Mouse (Mus musculus) heart, adult 2 months (tissue): ENCODE measurements at regions not wholly inside any gene's neighbourhood (a gene's known extent, or its start where the extent isn't known, plus 50 kb on each side); places are given as distances from the start of the nearest gene placed in this dataset.

Experiments used
- DNase-seq, 2 experiments: peaks; one replicate each; pipeline ENCODE4 v3.0.0; 2021
- H3K27ac ChIP-seq: fragments of 200-600 bp; 2 replicates; pipeline ENCODE4 v1.8.1; 2022
- H3K27me3 ChIP-seq: fragments of 200-500 bp; 2 replicates; pipeline ENCODE4 v1.6.1; 2012; ENCODE audit warnings: mild to moderate bottlenecking, low read length, inconsistent platforms, mixed read lengths; ENCODE audit not compliant: control insufficient read depth, insufficient read depth
- H3K36me3 ChIP-seq: fragments of 200-500 bp; 2 replicates; pipeline ENCODE4 v1.6.1; 2012; ENCODE audit warnings: low read length, inconsistent platforms; ENCODE audit not compliant: control insufficient read depth, insufficient read depth
- H3K4me1 ChIP-seq: fragments of 200-500 bp; 2 replicates; pipeline ENCODE4 v1.6.1; 2011; ENCODE audit warnings: low read length; ENCODE audit not compliant: control insufficient read depth, insufficient read depth
- H3K4me3 ChIP-seq: fragments of 200-600 bp; 2 replicates; pipeline ENCODE4 v1.8.1; 2022
- H3K79me2 ChIP-seq: fragments of 200-500 bp; replicated peaks from 2 replicates; pipeline ENCODE4 v1.6.1; 2012; ENCODE audit warnings: mild to moderate bottlenecking, inconsistent platforms, low read length, moderate library complexity, mixed read lengths; ENCODE audit not compliant: control insufficient read depth, insufficient read depth
- H3K9ac ChIP-seq: fragments of 200-500 bp; 2 replicates; pipeline ENCODE4 v1.6.1; 2012; ENCODE audit warnings: low read depth, mild to moderate bottlenecking, control low read depth, inconsistent platforms, low read length, mixed read lengths
- CTCF ChIP-seq: fragments of 200-600 bp; IDR thresholded peaks from 2 replicates; pipeline ENCODE4 v1.8.1; 2022; ENCODE audit warnings: antibody characterized with exemption, mild to moderate bottlenecking, moderate library complexity
- EP300 ChIP-seq: fragments of 200-500 bp; IDR thresholded peaks from 2 replicates; pipeline ENCODE4 v1.6.1; 2011; ENCODE audit warnings: low read depth, low read length, control low read depth; ENCODE audit not compliant: insufficient read depth
- POLR2A ChIP-seq: fragments of 200-500 bp; IDR thresholded peaks from 2 replicates; pipeline ENCODE4 v1.6.1; 2011; ENCODE audit warnings: mild to moderate bottlenecking, low read depth, low read length, control low read depth; ENCODE audit not compliant: insufficient read depth
- WGBS: fragments of 180-500 bp; shearing (Covaris S2); methylation state at CpG from one replicate; pipeline ENCODE4 v1.1.7; 2018; 5-methylcytosine and 5-hydroxymethylcytosine counted together
- intact Hi-C: fragments of 180-260 bp; cut with DNase I; formaldehyde crosslinking; loops from one replicate; pipeline ENCODE4 v1.15.1; 2025

DNA sequence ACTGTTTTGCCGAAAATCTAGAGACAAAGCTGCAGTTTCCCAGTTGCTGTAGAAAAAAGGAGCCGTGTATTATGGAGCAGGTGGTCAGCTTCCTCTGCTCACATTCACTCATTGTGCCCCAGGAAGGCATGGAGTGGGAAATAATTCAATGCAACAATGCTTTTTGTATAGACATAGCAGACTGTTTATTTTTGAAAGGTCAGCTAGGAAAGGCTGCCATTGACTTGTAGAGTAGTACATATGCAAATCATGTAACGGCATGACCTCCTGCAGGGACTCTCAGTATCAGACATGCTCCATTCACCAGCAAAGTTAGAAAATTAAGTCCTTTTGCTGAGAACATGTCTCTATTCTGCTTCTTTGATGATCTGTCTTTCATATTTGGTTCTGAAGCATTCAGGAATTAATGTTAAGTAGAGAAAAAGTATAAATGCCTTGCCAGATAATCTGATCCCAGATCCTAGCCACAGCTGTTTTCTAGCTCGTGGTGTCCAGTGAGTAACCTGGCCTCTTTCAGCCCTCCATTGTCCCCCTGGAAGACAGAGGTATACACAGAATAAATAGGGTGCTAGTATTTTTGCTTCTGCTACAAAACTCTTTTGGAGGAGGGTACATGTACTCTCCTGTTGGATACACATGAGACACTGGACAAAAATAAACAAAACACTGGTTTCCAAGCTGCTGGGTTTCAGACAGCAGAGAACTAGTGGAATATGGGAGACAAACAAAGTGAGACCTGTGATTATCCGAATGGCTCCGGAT, 389.5 kb upstream of the Pik3r1 start:
- intact Hi-C loops = no loop called here
- TF ChIP-seq POLR2A (no peak), EP300 (no peak), CTCF (no peak)
- 74% methylated on average over 6 of the region's 6 CpGs for WGBS
- Histone ChIP-seq H3K36me3 (no peaks in the 10 kb centered on the region), H3K9ac (no peak overlapping the region), H3K4me3 (no peak overlapping the region), H3K27me3 (no peaks in the 10 kb centered on the region), H3K4me1 (no peaks in the 10 kb centered on the region), H3K27ac (no peak overlapping the region), H3K79me2 (no peaks in the 10 kb centered on the region)
- no peak for DNase-seq

DNA sequence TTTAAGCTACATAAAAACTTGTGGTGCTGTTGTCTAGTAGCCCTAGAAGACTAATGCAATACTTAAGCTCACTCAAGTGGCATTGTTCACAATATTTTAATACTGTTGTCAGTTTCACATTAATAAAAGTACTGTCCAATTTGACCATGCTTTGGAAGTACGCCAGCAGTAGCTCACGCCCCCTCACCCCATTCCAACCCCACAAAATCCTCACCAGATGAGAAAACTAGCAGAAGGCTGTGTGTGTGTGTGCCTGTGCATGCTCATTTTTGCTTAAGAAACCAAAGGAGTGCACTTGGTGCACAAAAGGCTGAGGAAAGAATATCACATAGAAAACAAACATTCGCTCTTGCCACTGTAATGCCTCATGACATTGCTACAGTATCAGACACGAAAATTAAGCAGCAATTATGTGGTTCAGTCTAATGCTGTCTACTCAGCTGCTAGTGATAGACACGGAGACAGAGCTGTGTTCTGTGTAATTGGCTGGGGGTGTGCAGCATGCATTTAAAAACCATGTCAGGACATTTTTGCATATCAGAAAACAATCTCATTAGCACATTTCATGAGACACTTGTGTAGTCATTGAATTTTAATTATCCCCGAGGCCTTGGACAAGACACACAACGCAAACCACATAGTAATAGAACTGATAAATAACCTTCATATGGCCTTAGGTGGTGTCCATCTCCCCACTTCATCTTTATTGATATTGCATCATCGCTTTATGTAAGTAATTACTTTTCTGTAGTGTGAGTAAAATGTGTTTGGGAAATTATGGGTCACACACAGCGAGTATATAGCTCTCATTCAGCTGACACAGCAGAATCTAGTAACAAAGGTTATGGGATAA, 405.6 kb upstream of the Pik3r1 start:
- TF ChIP-seq POLR2A (no peak), CTCF (no peak), EP300 (no peak)
- Histone ChIP-seq H3K9ac (no peak overlapping the region), H3K4me3 (no peak overlapping the region), H3K36me3 (no peaks in the 10 kb centered on the region), H3K27me3 (no peaks in the 10 kb centered on the region), H3K27ac (no peak overlapping the region), H3K4me1 (no peaks in the 10 kb centered on the region), H3K79me2 (no peaks in the 10 kb centered on the region)
- DNase-seq = no peak
- intact Hi-C loops = no loop called here
- 90% methylated on average over 9 of the region's 9 CpGs for WGBS

DNA sequence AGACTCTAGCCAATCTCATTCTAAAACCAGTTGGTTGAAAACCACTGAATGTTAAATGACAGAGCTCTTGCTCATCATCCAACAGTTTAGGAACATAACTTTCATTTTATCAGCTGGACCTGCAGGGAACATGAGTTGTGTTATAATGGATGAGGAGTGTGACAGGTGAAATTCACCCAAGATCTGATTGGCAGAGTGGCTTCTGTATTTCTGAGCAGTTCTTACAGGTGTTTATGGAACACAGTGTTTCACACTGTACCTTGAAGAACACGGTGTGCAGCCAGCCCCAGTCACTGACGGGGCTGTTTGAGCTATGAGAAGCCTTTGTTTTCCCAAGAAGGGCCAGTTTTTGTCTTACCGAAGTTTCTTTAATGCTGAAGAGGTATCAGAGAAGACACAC, 406.4 kb upstream of the Pik3r1 start:
- H3K79me2 ChIP-seq = no peaks in the 10 kb centered on the region
- DNase-seq = no peak
- no peak overlapping the region for H3K4me3 ChIP-seq
- 92% methylated on average over 3 of the region's 3 CpGs for WGBS
- H3K9ac ChIP-seq = no peak overlapping the region
- TF ChIP-seq EP300 (no peak), POLR2A (no peak), CTCF (no peak)
- H3K36me3 ChIP-seq = no peaks in the 10 kb centered on the region
- intact Hi-C loops = no loop called here
- H3K27me3 ChIP-seq = no peaks in the 10 kb centered on the region
- no peaks in the 10 kb centered on the region for H3K4me1 ChIP-seq
- H3K27ac ChIP-seq = no peak overlapping the region

DNA sequence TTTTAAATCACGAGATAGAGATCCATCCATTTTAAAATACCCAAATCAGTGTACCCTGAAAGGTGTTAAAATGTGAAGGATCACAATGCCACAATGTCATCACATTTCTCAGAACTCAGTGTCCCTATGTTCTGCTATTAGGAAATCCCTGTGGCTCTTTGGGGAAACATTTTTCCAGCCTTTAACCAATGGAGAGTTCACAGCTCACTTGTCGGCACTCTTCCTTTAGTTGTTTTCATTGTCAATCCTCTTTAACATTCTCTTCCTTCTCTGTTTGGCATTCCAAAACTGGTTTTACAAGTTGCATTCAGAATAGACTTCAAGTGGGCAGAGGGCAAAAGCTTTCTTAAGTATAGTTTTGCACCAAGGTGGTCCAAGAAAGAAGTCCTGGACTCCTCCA, 406.9 kb upstream of the Pik3r1 start:
- Histone ChIP-seq H3K9ac (no peak overlapping the region), H3K27ac (no peak overlapping the region), H3K4me3 (no peak overlapping the region), H3K27me3 (no peaks in the 10 kb centered on the region), H3K36me3 (no peaks in the 10 kb centered on the region), H3K79me2 (no peaks in the 10 kb centered on the region), H3K4me1 (no peaks in the 10 kb centered on the region)
- intact Hi-C loops = no loop called here
- WGBS = 92% methylated on average over 2 of the region's 2 CpGs
- no peak for DNase-seq
- TF ChIP-seq EP300 (no peak), CTCF (no peak), POLR2A (no peak)

DNA sequence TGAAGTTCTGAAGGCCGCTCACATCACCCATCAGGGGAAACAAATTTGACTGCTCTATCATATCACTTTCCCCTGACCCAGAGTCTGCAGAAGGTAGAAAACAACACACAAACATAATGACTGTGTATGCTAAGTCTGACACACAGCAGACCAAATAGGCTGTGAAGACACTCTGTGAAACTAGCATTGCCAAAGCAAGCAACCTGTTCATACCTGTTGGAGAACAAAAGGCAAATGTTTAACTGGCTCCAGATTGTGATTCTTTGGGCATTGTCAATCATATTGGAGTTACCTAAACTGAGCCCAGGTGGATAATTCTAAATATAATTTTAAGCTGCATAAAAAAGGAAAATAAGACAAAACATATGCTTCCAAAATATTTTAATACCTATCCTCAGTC, 407.4 kb upstream of the Pik3r1 start:
- Histone ChIP-seq H3K27me3 (no peaks in the 10 kb centered on the region), H3K27ac (no peak overlapping the region), H3K36me3 (no peaks in the 10 kb centered on the region), H3K79me2 (no peaks in the 10 kb centered on the region), H3K4me1 (no peaks in the 10 kb centered on the region), H3K4me3 (no peak overlapping the region), H3K9ac (no peak overlapping the region)
- intact Hi-C loops = no loop called here
- no peak for TF ChIP-seq EP300
- TF ChIP-seq CTCF = no peak
- no peak for DNase-seq
- 98% methylated on average over 1 of the region's 1 CpGs for WGBS

DNA sequence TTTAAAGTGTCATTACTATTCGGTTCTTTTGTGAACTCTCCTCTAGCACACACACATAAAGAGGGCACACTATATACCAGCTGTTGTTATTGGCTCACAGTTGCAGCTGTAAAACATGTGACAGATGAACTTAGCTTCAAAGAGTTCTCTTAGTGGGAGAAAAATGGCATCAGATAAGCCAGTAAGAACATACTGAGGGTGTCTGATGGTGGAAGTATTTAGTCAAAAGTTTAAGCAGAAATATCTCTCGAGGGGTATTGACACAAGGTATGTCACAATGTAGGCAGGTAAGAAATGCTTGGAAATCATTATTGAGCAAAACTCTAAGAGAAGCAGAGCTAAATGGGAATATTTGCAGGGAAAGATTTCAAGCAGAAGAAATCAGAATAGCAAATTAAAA, 408.4 kb upstream of the Pik3r1 start:
- H3K36me3 ChIP-seq = no peaks in the 10 kb centered on the region
- no peaks in the 10 kb centered on the region for H3K27me3 ChIP-seq
- H3K4me1 ChIP-seq = no peaks in the 10 kb centered on the region
- no peak overlapping the region for H3K9ac ChIP-seq
- no peak overlapping the region for H3K27ac ChIP-seq
- no peak for TF ChIP-seq CTCF
- no peak for TF ChIP-seq POLR2A
- TF ChIP-seq EP300 = no peak
- H3K4me3 ChIP-seq = no peak overlapping the region
- intact Hi-C loops = no loop called here
- H3K79me2 ChIP-seq = no peaks in the 10 kb centered on the region
- DNase-seq = no peak
- WGBS = 81% methylated on average over 2 of the region's 2 CpGs
